Mouse (Mus musculus) bone marrow, adult 2 months (tissue): ENCODE data around the gene Gm9857.

Source experiments
- CTCF ChIP-seq: fragments of 200-500 bp; IDR thresholded peaks from 2 replicates; pipeline ENCODE4 v1.5.1; 2011; ENCODE audit warnings: low read length, control low read depth; ENCODE audit not compliant: control insufficient read depth, insufficient read depth
- POLR2A ChIP-seq: fragments of 200-500 bp; IDR thresholded peaks from 2 replicates; pipeline ENCODE4 v1.6.1; 2011; ENCODE audit warnings: low read depth, mild to moderate bottlenecking, control low read depth, low read length, borderline replicate concordance; ENCODE audit not compliant: control insufficient read depth

DNA sequence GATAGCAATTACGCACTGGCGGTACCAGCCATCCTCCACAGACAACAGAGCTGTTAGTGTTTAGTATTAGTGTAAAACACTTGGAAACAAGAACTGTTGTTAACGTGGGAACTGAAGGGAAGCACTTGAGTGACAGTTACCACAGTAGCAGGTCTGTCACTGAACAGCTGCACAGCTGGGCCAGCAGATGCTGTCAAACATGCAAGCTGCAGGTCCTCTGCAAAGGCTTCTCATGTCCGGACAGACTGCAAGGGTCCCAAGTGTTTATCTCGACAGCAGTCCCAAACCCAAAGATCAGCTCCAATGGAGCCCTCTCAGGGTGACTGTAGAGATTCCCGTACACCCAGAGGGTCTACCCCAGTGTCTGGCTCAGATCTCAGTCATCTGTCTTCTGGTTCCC, 41.7 kb upstream of the Gm9857 start:
- TF ChIP-seq CTCF (no peak), POLR2A (no peak)
